Mouse (Mus musculus) thymus, adult 18-20 months (tissue): ENCODE data around the gene Gm14226.
"Not testable (repeated sequence)": the region's sequence is repeated elsewhere in the genome, so short reads cannot be mapped to it uniquely, and the experiment has no call there.

Experiments used
- DNase-seq, 2 experiments: peaks; one replicate each; pipeline ENCODE4 v3.0.0; 2022; ENCODE audit warnings: mixed read lengths in 2 of 2

The Gm14226 gene

DNA sequence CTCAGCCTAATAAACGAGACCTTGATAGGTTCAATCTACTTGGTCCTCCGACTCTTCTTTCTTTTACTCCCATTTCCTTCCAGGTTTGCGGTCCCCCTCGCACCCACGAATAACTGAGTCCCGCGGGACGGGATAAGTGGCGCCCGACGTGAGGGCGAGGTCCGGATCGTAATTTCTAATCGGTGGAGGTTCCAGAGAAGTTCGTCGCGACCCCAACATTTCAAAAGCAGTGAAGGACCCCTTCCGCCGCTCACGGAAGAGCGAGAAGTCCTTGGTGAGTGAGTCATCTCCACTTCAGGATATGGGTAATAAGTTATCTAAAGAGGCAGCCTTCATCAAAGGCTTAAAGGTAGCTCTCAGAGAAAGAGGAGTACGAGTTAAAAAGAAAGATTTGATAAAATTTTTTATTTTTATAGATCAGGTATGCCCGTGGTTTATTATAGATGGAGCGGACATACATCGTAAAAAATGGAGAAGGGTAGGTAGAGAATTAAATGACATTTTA is at the start of gene Gm14226:
Gene Gm14226 (plus strand): TSS at position 16 of the 505 bp plus-strand sequence.
- not testable (repeated sequence) for DNase-seq

DNA sequence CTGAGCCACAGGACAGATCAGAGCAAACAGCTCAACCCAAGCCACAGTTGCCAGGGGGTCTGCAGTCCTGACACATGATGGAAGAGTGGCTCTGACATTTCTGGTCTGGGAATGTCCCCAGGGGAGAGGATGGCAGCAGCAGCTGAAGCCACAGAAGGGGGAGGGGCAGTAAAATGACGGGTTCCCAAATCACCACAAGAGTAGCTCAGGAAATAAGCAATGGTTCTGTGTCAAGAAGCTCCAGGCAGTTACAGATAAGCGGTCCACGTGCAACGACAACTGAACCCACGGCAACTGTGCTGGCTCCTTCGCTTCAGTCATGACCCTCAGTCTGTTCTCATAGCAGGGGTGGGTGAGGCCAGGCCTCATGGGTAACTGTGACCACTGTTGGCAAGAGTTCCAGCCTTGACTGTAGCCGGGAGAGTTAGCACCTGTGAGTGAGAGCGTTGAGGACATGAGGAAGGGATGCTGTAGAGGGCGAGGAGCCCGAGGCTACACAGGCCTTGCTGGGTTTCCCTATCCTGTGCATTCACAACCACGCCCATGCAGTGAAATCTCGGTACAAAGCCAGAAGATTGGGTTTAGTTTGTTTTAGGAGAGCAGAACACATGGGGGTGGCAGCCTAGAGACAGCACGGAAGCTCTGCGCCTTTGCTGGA is 48.2 kb upstream of the Gm14226 start:
- DNase-seq: not testable (repeated sequence)

DNA sequence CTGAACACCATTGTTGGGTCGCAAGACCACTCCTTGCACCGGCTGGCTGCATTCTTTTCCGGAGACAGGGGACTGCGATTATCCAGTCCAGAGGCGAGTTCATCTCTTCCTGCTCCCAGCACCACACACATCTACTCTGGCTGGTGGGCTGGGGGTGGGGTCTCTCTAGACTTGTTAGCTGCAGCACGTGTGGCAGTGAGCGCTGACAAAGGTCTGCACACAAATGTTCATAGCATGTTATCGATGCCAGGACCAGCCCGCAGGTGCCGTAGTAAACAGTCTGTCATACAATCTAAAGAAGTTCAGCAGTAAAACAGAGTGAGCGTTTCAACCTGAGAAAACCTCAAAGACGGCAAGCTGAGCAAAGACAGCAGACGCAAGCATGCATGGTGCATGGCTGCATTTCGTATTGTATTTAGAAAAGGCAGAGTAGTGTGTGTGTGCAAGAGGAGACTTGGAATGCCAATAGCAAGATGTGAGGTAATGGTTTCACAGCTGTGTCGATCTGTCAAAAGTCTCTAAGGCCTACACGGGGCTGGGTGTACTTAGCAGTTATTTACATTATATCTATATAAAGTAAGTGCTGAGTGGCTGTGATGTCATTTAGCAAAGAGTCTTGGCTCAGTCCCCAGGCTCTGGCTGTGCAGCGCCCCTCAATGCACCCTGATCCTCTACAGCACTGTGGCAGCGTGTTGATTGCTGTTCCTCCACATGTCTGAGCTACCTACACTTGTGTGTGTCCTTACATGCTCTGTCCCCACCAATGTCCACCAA is 46.0 kb upstream of the Gm14226 start:
- no peak for DNase-seq

DNA sequence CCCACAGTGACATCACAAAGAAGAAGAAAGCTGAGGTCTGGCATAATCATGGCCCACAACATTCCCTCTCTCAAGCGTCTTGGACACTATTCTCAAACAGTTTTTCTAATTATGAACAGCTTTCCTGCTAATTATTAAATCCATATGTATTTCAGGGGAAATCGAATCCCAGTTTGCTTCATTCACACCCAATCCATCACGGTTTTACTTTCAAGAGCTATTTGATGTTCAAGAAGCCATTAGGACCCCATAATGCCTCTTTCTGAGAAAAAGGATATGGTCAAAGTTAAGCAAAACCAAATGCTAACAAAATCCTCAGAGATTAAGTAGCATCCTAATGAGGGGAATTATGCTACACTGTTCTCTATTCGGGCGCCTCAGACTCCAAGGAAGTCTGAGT is 45.1 kb upstream of the Gm14226 start:
- no peak for DNase-seq

DNA sequence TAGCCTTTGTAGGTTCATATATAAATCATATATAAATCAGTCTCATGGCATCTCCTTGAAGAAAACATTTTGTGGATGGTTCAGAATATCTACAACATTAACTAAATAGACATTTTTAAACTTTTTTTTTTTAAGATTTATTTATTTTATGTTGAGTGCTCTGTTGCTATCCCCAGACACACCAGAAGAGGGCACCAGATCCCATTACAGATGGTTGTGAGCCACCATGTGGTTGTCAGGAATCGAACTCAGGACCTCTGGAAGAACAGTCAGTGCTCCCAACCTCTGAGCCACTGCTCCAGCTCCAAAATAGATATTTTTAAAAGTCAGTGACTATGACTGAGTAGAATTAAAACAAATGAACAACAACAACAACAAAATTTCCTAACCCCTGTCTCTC is 31.5 kb upstream of the Gm14226 start:
- no peak for DNase-seq

DNA sequence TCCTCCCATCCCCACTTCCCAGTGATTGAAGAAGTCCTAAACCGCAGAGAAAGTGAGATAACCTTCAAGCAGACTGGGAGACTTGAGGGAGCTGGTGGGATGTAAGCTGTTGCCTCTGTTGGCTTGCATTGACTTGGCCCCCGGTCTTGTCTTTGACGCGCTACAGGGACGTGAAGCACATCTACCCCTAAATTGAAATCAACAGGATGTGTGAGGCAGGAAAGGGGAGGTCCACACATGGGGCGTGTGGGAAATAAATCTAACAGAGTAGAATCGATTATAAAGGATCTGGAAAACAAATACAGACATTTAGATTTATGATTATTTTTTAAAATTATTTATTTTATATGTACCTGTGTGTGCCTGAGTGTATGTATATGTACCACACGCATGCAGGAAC is 26.7 kb upstream of the Gm14226 start:
- peak in 1 of 2 experiments; percentile 15 for DNase-seq

DNA sequence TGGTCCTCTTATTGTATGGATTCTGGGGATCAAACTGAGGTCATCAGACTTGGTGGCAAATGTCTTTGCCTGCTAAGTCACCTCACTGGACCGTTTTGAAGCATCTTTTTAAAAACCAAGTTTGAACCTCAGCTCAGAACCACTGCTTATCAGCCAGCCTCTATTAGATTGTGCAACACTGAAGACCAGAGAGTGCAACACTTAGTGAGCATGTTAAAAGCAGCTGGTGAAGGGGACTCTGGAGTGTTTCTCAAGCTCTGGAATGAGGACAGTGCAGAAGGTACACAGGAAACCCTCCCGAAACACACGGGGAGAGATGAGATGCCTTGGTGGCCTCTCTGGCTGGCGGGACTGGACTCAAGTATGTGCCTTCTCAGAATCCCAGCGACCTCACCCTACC is 26.0 kb upstream of the Gm14226 start:
- DNase-seq: no peak

DNA sequence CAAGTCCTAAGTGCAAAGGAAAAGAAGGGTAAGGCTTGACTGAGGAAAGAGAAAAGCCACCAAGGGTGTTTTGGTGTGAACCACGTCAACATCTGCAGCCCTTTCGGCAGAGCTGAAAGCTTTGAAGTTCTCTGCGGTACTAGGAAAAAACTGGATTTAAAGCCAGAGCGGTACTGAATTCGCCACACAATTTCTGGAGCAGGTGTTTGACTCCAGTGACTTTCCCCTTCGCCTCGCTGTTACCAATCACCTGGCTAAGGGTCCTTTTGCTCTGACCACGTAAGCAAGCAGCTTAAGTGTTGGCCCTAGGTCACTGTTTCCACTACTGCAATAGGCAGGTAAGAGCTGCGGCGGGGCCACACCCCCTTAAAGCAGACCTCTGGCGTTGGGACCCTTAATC is 12.6 kb upstream of the Gm14226 start:
- no peak for DNase-seq

DNA sequence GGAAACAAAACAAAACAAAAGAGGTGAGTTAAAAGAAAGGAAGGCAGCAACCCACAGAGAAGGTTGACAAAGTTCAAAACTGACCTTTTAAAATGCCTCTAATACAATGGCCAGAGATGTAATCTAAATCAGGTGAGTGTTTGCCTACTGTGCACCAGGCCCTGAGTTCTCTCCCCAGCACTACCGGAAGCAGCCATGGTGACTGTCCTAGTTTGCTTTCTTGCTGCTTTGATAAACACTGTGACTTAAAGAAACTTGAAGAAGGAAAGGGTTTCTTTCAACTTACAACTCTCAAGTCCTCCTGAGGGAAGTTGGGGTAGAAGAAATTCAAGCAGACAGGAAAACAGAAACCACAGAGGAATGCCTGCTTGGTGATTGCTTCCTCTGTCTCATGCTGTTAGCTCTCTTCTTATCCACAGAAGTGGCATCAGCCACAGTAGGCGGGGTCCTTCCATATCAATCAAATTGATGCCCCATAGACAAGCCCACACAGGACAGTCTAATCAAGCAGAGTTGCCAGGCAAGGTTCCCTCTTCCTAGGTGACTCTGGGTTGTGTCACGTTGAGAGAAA is 6.9 kb upstream of the Gm14226 start:
- peak; percentile 9 to 46 for DNase-seq

DNA sequence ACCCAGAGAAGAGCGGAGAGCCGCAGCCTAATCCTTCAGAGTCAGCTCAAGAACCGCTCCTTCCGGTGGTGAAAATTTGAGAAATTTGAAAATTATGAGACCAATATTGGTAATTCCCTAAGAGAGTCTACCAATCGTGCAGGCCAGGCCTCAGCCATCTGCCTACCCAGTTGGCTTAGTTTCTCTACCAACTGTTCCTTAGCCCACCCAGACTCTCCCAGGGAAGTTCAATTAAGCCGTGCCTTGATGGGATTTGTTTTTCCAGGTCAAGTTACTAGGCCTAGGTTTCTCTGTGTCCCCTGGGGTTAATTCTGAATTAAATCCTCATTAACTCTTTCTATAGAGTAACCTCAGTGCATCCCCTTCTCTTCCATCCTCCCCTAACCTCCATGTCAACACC is 5.1 kb upstream of the Gm14226 start:
- DNase-seq: no peak

DNA sequence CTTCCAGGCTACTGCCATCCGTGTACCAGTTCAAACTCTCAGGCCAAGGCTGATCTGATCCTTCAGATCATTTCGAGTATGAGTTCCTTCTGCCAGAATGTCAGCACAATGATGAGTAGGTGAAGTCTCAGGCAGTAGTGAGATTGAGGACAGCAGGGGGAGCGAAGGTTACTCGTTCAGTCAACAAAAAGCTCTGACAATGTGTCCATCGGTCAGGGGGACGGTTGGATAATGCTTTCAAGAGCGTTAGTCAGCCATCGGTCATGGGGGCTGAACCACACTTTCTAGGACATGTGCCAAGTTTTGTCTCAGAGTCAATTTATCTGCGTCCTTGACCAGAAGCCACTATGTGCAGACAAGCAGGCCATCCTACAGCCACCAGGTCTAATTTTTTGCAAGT is 1.3 kb upstream of the Gm14226 start:
- not testable (repeated sequence) for DNase-seq

DNA sequence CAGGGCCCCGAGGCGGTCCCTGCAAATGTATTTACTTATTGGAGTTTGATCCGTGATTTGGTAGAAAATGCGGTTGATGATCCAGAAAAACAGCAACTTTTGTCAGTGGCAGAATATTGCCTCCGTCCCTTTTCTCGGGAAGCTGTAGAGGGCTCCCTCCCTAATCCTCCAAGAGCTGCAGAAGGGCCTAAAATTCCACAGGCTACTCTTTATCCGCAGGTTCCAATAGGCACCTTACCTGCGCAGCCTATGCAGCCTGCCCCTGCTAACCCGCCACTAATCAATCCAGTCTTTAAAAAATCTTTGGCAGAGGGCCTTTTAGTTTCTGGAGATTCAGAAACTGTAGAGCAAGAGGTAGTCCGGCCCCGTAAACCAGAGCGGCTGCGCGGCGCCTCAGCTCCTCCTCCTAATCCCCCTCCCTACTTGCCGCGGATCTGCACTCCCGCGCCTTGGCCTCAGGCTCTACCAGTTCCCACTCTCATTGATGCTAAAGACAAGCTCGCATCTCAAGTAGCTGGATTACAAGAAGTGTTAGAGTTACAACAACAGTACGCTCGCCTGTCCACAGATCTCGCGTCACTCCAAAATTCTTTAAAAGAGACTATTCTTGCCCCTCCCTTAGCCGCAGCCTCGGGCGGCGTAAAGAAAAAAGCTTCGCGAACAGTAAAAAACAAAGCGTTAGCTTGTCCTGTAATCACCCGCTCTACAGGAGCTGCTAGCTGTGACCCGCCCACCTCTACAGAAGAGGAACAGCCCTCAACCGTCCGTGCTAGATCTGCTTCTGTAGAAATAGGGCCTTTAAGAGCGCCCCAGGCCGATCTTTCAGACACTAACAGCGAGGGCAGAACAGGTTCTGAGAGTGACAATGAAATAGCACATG is 936 bp downstream of the Gm14226 start:
- DNase-seq: peak; percentile 42 to 49

DNA sequence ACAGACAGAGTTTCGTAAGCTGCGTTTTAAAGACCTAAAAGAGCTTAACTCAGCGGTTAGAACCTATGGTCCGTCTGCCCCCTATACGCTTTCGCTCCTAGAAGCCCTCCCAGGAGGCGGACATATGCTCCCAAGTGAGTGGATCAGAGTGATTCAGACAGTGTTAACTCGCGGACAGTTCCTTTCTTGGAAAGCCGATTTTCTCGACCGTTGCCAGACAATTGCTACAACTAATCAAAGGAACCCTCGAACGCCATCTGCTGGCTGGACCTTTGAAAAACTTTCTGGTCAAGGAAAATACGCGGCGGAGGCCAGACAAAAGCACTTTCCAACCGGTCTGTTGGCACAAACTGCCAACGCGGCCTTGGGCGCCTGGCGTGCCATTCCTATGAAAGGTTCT is 1.6 kb downstream of the Gm14226 start:
- DNase-seq: peak; percentile 59 to 65

DNA sequence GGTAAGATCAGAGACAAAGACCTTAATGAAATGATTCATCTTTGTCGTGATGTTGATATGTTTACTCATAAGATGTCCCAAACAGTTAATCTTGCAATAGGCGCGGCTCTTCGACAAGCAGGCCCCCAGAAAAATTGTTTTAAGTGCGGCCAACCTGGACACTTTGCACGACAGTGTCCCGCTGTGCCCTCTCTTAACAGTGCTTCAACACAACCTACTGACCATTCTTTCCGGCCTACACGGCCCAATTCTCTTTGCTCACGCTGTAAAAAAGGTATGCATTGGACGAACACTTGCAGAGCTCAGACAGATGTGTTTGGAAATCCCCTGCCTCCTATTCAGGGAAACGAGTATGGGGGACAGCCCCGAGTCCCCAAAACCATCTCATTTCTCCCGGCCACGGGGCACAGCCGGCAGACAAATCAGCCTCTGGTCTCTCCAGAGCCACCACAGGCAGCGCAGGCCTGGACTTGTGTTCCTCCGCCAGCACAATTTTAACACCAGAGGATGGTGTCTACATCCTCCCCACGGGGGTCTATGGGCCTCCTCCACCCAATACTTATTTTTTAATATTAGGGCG is 2.3 kb downstream of the Gm14226 start:
- not testable (repeated sequence) for DNase-seq

DNA sequence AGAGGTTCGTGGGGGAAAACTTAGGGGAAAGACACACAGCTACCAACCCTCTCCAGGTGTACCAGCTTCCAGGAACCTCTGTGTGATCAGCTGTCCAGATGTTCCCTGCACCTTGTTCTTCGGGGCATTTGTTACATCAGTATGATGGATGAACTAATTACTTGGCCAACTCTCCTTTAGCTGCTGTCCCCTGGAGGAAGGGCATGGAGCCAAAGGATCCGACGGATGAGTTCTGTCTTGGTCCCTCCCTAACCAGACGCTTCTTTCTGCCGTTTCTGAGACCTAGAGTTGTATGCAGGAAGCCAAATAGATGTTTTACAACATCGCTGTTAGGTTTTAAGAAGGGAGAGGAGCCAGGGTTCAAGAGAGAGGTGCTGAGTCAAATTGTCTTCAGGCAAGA is 12.8 kb downstream of the Gm14226 start:
- DNase-seq: no peak

DNA sequence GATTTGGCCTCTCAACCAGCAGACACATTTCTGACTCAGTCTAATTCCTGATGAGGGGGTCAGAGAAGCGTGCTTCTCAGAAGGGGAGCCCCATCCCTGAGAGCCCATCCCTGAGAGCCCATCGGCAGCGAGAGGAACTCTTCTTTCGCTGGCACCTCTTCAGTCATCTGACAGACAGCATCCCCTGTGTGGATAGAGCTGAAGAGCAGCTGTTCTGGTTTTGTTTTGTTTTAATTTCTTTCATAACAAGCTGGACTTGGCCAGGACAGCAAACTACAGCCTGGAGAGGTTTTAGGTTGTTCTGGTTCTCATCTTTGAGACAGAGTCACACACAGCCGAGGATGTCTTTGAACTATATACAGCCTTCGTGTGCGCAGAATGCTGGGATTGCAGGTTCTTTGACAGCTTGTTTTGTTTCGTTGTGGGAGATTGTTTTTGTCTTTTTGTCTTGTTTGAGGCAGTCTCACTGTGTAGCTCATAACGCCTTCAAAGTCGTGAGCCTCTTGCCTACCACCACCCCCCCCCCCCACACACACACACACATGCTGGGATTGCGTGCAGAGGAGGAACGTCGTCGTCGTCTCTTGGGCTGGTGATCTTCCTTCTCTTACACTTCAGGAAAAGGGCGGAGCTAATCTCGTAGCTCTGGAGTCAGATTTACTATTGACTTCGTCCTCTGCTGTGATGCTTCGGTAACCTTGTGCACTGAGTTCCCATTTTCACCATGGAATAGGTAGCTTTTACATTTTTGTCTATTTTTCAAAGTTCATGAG is 15.1 kb downstream of the Gm14226 start:
- DNase-seq: no peak

DNA sequence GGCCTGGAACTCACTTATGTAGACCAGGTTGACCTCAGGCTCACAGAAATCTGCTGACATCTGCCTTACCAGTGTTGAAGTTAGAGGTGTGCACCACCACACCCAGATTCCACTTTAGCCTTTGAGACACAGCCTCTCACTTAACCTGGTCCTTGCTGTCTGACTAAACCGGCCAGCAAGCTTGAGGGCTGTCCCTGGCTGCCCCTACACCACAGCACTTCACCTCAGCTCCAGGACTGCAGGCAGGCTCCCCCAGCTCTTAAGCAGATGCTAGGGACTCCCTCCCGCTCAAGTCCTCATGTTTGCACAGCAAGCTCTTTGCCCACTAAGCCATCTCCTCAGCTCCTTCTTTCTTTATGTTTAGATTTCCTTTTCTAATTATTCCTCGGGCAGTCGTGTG is 21.9 kb downstream of the Gm14226 start:
- DNase-seq: no peak

DNA sequence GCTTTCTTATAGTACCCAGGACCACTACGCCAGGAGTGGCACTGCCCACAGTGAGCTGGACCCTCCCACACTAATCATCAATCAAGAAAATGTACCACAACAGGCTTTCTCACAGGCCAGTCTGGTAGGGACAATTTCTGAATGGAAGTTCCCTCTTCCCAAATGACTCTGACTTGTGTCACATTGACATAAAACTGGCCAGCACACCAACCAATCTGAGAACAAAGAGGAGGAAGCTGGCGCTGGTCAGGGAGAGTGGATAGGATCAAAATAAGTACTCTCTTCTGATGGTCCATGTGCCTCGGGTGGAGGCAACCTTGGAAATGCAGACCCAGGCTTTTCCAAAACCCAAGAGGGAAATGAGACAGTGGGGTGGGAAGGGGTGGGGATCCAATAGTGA is 26.5 kb downstream of the Gm14226 start:
- DNase-seq: no peak

DNA sequence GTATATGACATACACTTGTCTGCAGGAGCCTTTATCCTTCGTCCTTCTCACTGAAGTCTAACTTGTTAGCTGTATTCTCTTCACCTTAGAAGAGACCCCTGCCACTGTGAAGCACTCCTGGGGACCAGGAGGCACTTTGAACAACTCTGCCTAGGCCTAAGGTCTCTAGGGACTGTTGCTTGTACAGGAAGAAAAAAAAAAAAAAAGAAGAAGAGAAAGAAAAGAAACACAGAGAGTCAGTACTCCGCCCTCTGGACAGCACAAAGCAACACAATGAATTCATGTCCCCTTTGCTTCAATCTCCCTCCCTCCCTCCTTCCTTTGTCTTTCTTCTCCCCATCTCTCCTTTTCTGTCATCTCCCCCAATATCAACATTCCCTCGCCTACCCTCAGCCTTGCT is 27.0 kb downstream of the Gm14226 start:
- DNase-seq: no peak

DNA sequence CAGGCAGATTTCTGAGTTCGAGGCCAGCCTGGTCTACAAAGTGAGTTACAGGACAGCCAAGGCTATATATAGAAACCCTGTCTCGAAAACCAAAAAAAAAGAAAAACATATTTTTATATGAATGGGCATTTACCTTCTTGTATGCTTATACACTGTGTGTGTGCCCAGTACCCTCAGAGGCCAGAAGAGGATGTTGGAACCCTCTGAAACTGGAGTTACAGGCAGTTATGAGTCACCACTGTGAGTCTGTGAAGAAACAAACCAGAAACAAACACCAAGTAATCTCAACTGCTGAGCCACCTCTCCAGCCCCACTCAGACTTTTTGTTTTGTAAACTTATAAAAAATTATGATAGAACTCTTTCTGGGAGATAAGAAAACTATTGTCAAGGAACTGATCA is 28.7 kb downstream of the Gm14226 start:
- no peak for DNase-seq

DNA sequence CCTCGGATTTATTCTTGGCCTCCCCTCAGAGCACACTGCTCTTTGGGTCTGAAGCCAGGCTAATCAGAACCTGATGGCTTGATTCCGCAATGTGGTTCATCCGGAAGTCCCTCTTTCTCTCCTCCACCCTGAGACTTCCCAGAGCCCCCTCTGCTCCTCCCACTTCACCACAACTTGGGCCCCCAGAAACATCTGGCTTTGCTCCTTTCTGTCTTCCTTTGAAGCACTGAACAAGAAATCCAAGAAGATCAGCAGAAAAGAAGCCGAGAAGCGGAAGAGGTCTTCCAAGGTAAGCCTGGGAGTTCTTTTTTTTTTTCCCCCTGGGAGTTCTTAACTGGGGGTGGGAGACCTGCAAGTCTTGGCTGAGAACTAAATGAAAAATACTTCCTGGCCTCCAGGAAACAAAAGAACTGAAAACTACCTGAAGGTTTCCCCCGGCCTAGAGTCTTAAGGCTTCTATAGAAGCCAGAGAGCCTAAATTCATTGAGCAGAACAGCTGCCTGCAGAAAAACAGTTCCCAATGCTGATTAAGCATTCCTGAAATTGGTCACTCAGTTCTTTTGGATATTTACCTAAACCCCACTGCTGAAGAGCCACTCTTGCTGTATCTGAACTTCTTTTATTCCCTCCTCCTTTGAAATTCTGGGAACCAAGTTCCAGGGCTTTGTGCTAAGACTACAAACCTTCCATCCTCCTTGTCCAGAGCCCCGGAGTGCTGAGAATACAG is 29.5 kb downstream of the Gm14226 start:
- DNase-seq: peak in 1 of 2 experiments; percentile 8
